Mouse (Mus musculus) cerebellum, postnatal 36 days (tissue): Measurements from ENCODE around the gene Efna1.
A peak's percentile ranks its signal among the peaks of the same experiment; 100 is the strongest.

Experiments
- DNase-seq, 2 experiments: peaks; one replicate each; pipeline ENCODE4 v3.0.0; 2021 to 2022; ENCODE audit warnings: mixed read lengths in 2 of 2

The Efna1 gene

DNA sequence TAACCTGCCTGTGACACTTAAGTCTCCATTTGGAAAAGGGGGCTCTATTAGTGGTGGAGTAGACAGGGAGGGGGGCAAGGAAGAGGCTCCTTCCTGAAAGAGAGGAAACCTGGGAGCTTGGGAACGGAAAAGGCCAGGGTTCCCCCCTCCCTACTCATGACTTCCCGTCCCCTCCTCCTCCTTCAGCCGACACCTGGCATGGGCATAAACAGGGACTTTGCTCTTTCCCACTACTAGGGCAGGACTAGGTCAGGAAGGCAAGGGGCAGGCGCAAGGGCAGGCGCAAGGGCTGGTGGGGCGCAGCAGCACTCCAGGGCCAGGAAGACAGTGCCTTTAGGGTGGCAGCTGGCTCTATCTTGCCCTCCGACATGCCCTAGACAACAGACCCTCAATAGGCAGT is 2.8 kb downstream of the Efna1 start:
- peak in 1 of 2 experiments; percentile 17 for DNase-seq

DNA sequence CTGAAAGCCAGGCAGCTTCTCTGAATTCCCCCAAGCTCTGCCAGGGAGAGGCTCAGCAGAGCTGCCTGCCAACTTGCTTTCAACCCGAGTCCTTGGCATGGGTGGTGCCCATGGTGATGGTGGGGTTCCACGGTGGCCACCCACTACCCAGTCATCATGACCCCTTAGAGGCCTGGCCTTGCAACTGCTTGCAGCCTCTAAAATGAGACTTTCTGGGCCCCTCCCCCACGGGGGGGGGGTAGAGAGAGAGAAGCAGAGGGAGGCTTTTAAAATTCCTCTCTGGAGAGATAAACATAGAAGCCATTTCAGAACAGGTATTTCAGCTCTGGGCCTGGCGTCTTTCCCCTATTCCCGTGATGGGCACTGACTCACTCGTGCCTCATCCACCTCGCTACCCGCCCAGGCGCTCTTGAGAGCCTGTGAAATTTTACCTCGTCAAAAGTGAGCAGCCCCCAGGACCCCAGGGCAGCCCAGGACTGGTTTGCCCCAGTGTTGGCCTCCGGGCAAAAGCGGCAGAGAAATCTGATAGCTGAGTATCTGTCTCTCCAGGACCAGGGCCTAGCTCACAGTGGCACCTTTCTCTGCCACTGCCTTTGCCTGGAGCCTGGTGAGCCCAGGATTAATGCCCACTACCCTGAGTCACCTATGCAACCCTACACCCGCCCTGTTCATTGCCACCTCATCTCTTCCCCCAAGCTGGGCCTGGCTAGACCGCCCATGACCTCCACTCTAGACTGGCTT is 3.5 kb downstream of the Efna1 start:
- DNase-seq, result peak; percentile 19 to 20

DNA sequence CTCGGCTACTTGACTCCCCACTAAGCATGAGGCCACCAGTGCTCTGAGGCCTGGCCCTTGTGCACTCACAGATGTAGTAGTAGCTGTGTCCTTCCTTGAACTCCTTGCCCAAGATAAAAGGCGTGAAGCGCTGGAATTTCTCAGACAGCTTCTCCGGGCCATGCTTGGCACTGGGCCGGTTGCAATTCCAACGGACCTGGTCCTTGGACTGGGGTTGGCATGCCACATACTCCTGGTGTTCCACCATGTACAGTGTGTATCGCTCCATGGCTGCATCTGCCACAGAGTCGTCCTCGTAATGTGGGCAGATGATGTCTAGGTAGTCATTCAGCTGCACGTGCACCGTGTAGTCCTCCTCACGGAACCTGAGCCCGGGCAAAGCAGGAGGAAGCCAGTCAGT is 4.9 kb downstream of the Efna1 start:
- no peak for DNase-seq

DNA sequence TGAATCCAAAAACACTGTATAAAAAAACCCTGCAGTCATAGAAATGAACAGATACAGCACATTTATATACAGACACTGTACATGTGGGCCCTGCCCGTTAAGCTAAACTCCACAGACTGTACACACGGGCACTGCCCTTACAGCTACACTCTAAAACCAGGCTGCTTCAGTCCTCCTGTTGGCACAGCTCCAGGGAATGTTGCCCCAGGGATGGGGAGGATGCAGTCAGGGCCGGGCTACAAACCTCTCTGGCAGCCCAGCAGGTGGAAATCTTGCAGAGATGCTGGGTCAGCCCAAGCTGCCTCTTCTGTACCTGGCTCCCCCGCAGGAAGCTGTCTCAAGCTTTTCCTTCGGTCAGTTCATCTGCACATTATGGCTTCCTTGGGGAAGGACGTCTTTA is 9.2 kb downstream of the Efna1 start:
- DNase-seq, result peak; percentile 36 to 37

DNA sequence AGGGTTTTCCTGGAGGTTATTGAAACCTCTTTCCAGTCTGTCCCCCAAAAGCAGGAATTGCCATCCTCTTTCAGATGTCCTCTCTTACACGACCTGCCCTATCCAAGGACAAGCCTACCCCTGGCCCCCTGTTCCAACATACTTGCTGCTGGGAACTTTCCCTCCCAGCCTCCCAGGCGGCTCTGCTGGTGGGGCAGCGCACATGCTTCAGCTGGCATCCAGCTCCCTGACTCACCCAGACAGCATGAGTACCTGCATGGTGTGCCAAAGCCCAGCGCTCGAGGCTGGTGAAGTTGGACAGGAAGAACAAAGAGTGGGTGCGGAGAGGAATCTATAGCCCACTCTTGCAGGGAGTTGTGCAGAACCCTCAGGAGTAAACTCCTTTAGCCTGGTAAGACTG is 10.1 kb downstream of the Efna1 start:
- DNase-seq, result peak; percentile 58 to 66

DNA sequence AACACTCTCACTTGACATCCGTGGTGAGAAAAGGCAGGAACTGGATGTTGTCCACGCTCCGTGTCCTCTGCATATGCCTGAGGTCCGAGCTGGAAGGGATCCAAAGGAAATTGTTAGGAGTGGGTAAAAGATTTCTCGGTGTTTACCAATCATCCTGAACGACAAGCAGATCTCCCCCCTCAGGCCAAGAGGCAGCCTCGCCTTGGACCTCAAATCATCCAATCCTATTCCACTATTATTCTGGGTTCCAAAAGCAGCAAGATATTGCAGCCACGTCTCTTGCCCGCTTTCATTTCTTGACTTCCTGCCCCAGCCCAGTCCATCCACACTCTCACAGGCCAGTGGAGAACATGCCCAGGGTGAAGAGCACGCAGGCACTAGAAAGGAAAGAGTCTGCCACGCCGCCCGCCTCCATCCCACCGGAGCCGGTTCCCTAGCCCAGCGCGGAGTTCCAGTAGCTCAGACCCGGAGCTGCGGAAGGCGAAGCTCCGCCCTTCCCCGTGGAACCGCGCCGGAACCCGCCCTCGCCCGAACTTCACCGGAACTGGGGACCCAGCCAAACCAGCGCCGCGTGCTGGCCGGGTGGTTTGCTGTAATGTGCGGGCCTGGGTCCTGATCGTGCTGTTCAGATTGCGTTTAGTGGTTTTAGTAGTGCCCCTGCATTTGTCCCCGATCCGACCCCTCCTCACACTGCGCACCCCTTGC is 10.7 kb downstream of the Efna1 start, which contains the start of gene Slc50a1:
Gene Slc50a1, minus strand, starts transcription at position 520 of the 705 bp plus-strand sequence.
- DNase-seq, result peak; percentile 83 to 88

DNA sequence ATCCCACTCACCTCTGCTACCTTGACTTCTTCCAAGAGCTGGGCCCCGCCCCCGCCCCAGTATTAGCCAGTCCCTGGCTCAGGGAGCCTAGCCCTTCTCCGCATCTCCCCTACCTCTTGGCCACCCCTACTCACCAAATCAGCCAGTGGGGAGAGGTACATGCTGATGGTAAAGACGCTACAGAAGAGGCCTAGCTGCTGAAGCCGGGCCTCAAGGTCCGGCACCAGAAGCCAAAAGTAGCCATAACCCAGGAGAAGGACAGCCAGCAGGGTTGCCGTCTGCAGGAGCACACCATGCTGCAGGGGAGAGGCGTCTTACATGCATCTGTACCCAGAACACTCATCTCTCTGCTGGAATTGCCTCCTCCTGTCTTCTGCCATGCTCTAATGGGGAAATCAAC is 12.0 kb downstream of the Efna1 start:
- no peak for DNase-seq

DNA sequence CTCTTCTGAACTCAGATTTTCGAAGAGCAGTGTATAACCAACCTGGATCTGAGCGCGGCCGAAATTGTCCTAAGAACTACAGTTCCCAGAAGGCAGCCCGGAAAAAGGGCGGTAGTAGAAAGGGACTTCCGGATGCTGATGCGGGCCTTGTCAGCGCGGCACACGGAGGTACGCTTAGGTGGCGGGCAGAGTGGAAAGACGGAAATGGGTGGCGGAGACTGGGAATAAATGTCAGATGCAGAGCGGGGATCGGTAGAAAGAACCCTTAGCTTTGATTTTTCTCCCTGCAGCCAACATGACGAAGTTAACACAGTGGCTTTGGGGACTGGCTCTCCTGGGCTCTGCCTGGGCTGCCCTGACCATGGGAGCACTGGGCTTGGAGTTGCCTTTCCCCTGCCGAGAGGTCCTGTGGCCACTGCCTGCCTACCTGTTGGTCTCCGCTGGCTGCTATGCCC is 14.5 kb downstream of the Efna1 start:
- peak; percentile 75 to 79 for DNase-seq

DNA sequence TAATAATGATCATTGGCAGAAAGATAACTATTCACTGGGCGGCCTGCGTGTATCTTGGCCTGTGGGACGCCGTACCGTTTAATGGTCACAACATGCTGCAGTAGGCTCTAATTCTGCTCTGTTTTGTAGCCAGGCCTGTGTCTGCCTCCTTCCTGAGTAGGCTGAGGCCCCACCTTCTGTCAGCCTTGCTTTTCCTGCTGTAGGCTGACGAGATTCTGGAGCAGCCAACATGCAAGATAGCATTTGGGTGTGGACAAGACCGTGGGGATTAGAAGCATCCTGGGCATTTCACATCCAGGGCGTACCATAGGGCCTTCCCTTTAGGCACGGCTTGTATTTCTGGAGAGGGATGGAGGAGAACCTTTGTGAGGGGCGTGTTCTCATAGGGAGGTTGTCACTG is 18.5 kb downstream of the Efna1 start:
- no peak for DNase-seq

DNA sequence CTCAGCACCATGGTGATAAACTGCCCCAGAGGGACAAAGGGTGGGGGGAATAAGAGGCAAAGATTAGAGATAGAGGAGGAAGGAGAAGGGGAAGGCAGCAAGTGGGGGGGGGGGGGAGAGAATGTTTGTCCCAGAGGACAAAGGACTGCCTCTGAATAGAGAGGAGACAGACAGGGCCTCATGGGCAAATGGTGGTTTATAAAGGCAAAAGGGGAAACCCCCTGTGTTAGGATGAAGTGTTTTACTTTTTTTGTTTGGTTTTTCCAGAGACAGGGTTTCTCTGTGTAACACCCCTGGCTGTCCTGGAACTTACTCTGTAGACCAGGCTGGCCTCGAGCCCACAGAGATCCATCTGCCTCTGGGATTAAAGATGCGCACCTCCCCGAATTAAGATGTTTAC is 20.7 kb downstream of the Efna1 start:
- DNase-seq, result no peak

DNA sequence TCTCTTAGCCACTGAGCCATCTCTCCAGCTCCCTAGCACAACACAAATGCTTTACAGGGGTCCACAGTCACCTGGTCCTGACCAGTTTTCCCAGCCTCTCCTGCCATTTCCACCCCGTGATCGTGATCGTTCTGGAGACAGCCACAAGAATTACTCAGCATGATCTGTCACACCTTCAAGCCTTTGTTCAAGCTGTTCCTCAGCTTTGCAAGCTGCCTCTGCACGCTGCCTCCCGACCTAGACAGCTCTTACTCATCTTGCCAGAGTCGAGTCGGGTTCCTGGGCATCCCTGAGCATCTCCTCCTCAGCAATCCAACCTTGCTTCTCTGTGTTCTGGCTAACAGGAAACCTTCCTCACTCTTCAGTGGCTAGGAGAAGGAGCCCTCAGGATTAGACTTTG is 21.9 kb downstream of the Efna1 start, which contains the start of gene Dpm3:
Gene Dpm3, plus strand, starts transcription at position 283 of the 400 bp plus-strand sequence.
- DNase-seq, result no peak

DNA sequence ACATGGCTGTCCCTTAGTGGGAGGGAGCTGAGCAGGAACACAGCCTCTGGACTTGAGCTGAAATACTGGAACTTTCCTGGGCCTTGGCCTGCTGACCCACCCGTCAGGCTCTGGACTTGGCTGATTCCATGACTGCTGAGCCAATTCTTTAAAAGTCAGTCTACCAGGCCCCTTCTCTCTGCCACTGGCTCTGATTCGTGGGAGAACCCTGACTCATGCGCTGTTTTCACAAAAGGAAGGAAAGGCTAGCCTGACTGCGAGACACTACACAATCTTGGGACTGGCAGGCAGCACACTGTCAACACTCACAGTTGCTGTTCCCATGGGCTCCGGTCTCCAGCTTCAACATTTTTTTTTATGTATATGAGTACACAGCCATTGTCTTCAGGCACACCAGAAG is 24.8 kb downstream of the Efna1 start:
- DNase-seq, result no peak

DNA sequence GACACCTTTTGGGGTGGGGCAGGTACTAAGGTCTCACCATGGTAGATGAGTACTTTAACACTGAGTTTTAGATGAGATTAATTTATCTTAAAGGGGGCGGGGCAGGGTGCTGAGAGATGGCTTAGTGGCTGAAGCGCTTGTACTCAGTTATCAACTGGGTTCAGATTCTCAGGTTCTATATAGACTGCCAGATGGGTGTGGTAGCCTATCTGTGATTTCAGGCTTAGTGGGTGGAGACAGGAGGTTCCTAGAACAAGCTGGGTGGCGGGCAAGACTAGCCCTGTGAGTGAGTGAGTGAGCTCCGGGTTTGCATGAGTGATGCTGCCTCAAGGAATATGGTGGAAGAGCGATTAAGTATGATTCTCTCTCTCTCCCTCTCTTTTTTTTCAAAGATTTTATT is 25.9 kb downstream of the Efna1 start:
- no peak for DNase-seq

DNA sequence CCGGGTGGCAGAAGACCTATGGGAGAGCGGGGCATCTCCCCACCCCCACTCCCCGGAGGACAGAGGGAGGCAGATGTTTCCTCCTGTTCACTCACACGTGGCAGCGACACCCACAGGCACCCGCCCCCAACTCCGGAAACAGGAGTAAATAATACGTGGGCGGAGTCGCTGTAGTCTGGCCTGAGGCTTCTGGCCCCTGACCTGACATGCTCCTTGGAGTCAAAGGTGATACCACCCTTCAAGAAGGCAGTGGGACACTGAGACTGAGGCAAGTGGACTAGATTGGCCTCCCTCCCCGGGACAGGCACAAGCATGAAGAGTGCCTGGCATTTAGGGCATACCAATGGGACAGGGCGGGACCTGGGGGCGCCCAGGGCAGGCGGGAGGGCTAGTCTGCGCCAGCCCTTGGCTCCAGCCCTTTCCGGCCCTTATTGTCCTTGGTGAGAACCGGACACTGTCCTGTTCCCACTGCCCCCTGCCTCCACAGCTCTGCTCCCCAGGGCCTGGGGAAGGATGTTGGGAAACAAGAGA is 29.5 kb downstream of the Efna1 start:
- DNase-seq, result no peak

DNA sequence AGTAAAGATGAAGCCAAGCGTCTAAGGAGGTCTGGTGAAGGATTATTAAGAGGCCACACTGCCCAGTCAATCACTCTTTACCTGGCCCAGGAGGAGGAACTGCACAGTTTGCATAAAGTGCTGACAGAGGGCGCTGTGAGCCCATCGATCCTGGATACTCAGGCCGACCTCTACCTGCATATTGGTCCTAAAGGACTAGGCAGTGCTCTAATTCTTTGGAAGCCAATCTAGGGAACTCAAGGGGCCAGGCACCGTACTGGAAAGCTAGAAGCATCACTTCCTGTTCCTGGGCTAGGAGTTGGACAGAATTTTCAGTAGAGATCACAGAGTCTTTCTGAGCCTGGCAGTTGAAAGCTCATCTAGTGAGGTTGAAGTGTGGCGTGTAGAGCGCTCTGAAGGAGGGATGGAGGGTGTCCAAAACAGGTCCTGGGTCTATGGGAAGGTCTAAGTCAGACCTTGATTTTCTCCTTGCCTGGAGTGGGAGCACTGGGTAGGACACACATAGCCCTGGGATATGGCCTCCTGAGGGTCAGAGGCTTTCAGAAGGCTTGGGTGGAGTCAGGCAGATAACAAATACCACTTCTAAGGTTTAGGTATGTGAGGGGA is 30.4 kb downstream of the Efna1 start:
- DNase-seq, result peak; percentile 76 to 77

DNA sequence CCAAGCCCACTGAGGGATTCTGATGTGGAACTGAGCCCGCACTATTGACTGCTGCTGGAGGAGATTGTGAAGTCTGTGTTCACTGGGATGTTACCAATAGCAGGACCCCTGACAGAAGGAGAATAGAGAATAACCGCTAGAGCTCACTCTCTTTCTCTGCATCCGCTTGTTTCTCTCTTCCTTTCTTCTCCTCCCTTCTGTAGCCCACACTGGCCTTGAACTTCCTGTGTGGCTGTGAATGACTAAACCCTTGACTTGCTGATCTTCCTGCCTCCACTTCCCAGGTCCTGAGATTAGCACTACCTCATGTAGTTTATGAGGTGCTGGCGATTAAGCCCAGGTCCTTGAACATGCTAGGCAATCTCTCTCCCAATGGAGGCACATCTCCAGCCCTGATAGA is 33.5 kb downstream of the Efna1 start:
- DNase-seq, result no peak

DNA sequence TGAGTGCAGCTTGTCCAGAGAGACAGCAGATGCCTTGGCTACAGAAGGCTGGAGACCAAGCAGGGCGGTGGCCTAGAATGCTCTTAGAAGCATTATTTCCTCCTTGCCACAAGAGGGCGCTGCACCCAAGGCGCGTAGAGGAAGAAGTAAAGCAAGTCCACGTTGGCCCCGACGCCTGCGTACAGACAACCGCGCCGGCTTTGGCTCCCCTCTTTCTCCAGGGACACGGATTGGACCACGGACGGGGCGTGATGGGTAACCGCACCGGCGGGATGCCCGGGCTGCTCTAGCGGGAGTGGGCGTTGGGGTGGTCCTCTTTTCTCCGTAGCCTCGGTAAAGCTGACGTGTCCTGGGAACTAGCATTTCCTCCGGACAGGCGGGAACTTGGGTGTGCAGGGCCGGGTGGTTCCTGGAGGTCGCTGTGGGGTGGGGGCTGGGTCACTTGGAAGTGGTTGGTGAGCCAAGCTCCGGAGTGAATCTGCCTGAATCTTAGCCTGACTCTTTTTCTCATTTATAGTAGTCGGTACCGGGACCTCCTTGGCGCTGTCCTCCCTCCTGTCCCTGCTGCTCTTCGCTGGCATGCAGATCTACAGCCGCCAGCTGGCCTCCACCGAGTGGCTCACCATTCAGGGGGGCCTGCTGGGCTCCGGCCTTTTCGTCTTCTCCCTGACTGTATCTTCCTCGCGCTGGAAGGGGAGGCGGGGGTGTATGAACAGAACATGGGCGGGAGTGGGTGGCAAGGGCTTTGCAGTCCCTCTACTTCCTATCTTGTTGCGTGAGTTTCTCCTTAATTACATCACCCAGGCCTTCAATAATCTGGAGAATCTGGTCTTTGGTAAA is 34.5 kb downstream of the Efna1 start, which contains the start of gene Trim46:
Gene Trim46, minus strand, starts transcription at position 49 of the 840 bp plus-strand sequence.
- DNase-seq, result peak; percentile 92 to 94

DNA sequence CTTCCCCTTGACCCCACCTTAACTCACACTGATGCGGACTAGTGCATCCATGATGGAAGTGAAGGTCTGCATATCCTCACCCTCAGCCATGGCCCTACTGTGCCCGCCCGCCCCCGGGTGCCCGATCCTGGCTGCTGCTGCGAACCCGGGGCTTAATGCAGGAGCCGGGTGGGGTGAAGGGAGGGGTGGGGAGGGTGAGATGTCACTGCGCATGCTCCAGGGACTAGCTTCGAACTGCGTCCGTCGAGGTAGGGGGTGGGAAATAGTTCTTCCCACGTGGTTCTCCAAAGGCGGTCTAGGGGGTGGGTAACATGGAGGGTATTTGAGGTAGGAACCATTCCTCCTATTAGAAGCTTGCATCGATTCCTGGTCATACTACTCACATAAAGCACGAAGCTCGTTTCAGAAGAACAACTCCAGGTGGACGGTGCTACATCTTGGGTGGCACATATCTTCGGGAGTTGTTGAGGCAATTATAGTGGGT is 35.2 kb downstream of the Efna1 start, which contains the start of gene Krtcap2:
Gene Krtcap2, plus strand, starts transcription at position 279 of the 484 bp plus-strand sequence.
- peak; percentile 72 to 76 for DNase-seq

DNA sequence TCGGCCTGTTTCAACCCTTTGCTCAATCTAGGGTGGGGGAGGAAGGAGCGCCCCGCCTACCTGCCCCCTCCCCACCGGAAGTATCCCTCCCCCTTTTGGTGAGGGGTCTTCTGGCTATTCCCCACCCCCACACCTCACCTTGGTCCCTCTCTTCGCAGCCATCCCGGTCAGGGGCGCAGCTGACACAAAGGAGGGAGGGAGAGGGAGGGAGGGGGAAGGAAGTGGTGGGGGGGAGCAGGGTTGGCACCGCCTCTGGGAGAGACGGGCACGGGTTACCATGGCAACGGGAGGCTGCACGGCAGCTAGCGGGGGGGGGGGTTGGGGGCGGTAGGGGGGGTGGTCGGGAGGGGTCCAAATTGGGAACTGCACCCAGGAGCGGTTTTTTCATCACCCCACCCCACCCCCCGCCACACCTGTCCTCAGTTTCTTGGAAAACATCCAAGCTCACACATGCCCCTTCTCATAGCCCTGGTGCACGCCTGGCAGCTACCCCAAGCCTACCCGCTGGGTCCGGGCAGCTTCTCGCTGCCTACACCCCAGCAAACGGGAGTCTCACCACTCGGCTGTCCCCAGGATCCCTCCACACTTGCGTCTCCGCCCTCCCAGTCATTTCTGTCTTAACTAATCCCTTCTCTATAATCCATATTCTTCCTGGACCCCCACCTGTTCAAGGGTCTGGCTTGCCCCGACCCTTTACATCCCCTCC is 35.8 kb downstream of the Efna1 start:
- DNase-seq, result peak; percentile 77 to 80

DNA sequence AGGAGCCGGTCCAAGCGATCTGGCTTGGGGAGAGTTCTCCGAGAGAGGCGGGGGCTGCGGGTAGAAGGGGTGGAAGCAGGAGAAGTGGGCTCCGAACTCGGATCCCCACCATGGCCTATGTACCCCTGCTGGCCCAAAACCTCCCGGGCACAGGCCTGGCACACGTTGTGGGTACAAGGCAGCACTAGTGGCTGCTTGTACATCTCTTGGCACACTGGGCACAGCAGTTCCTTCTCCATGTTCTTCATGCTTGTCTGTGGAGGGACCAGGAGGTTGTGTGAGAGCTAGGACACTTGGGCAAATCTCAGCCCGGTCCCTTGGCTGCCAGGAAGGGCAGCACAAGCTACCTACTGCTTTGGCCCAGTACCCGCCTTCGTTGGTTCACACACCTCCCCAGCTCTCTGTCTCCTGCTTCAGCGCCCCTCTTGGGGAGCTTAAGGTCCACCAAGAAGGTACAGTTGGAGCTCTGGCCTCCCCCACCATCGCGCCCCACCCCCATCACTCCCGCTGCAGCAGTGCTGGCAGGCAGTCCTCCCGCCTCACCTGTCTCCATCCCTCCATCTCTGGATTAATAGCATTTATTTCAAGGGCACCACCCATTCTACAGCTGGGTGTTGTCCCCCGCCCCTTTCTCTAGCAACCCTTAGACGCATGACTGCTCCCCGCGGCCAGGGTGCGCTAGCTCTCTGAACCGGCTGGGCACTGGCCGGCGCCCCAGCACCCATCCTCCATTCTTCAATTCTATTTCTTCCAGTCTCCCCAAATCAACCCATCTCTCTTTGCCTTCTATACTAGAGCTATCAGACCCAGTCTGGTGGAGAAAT is 36.6 kb downstream of the Efna1 start:
- DNase-seq, result peak; percentile 48 to 56
